Mouse (Mus musculus): ENCODE measurements around the gene Rnasel. TPM values are rescaled to one million over a fixed set of nuclear protein-coding genes. Genes with fewer than 3 reads are reported as not detected.

Gene Rnasel
- total and polyA plus RNA-seq, 3 experiments, result 8.4 to 18.8 (median 9.2) TPM

DNA sequence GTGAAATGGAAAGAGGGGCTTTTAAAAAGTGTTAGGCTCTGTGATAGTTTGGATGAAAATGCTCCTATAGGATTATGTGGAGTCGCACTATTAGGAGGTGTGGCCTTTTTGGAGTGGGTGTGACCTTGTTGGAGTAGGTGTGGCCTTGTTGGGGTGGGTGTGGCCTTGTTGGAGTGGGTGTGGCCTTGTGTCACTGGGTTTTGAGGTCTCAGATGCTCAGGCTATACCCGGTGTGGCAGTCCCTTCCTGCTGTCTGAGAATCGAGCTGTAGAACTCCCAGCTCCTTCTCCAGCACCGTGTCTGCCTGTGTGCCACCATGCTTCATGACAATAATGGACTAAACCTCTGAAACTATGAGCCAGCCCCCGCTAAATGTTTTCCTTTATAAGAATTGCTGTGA is 40.6 kb upstream of the Rnasel start:
- H3K4me3 ChIP-seq (replicated peaks in 1 of 3; ENCODE audit: low read depth in 2 of 3, low read length in 2 of 3, poor library complexity in 1 of 3), result no peak overlapping the region
- H3K9me3 ChIP-seq (replicated peaks; ENCODE audit: low read length), result peaks cover 5% of the 10 kb centered on the region
- H3K4me1 ChIP-seq (ENCODE audit: control insufficient read depth in 1 of 2, insufficient read depth in 2 of 2), result peaks cover 4 to 44% of the 10 kb centered on the region in 2 experiments
- no peak overlapping the region for H3K4me2 ChIP-seq (ENCODE audit: insufficient read depth, low read depth, poor library complexity, severe bottlenecking)
- no peaks in the 10 kb centered on the region for H3K36me3 ChIP-seq (replicated peaks in 1 of 2; ENCODE audit: control insufficient read depth in 1 of 2, insufficient read depth in 1 of 2, low read length in 1 of 2)
- no peak for DNase-seq (ENCODE audit: extremely low read depth)
- dilution Hi-C loops (cut with MboI; ENCODE audit: extremely low pct_ligation_motif_present, extremely low pct_unique_long_range_greater_than_20kb, low sequenced_read_pairs) (no loop called here), in situ Hi-C loops (cut with MboI; ENCODE audit: low pct_ligation_motif_present, low pct_unique_long_range_greater_than_20kb, low sequenced_read_pairs) (no loop called here)
- H3K27me3 ChIP-seq (replicated peaks), result no peaks in the 10 kb centered on the region
- no peak overlapping the region for H3K27ac ChIP-seq (ENCODE audit: insufficient read depth, low read depth)
- H3K79me2 ChIP-seq (replicated peaks; ENCODE audit: control insufficient read depth, extremely low read depth, insufficient read depth, poor library complexity, severe bottlenecking), result no peaks in the 10 kb centered on the region
- no peak overlapping the region for H3K9ac ChIP-seq (ENCODE audit: insufficient read depth, low read depth)
- TF ChIP-seq MAFK (IDR thresholded peaks at IDR 0.05; ENCODE audit: insufficient replicate concordance, low read length) (no peak), NRF1 (IDR thresholded peaks at IDR 0.05; ENCODE audit: low read depth, low read length) (no peak), NELFE (IDR thresholded peaks at IDR 0.05; ENCODE audit: low read depth, low read length) (no peak), SIN3A (IDR thresholded peaks at IDR 0.05; ENCODE audit: low read length) (no peak), JUN (IDR thresholded peaks at IDR 0.05; ENCODE audit: insufficient read depth, low read depth, low read length) (no peak), E2F4 (IDR thresholded peaks at IDR 0.05; ENCODE audit: insufficient replicate concordance, low read depth, low read length) (no peak), RAD21 (IDR thresholded peaks at IDR 0.05; ENCODE audit: low read depth, low read length) (no peak), POLR2A (IDR thresholded peaks at IDR 0.05; ENCODE audit: low read depth, low read length) (no peak), MXI1 (IDR thresholded peaks at IDR 0.05; ENCODE audit: low read depth, low read length) (no peak), MAZ (IDR thresholded peaks at IDR 0.05; ENCODE audit: low read depth, low read length) (no peak), MAX (IDR thresholded peaks at IDR 0.05; ENCODE audit: low read length) (no peak), ZC3H11A (IDR thresholded peaks at IDR 0.05; ENCODE audit: low read depth, low read length) (no peak), BHLHE40 (IDR thresholded peaks at IDR 0.05; ENCODE audit: low read depth, low read length) (no peak), POLR2AphosphoS2 (IDR thresholded peaks at IDR 0.05; ENCODE audit: low read depth, low read length) (no peak), IRF4 (IDR thresholded peaks at IDR 0.05; ENCODE audit: low read depth, low read length) (no peak), SMC3 (IDR thresholded peaks at IDR 0.05; ENCODE audit: low read depth, low read length) (no peak)

DNA sequence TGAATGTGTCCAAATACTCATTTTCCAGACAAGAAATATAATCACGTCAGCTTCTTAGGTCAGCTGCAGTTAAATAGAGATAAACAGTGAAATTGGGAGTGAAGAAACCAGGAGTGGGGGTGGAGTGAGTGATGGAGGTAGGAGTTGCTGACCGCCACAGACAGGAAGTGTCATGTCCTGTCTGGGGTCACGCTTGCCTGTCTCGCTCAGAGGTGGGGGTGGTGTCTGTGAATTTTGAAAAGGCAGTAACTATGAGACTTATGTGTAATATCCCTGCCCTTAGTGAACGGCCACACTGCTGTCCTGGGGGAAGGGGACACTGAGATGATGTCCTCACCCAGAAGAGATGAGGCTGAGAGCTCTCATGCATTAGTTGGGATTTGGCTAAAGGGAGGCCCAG is 39.8 kb upstream of the Rnasel start:
- Histone ChIP-seq H3K27me3 (replicated peaks) (no peaks in the 10 kb centered on the region), H3K4me1 (ENCODE audit: control insufficient read depth in 1 of 2, insufficient read depth in 2 of 2) (peaks cover 4 to 36% of the 10 kb centered on the region in 2 experiments), H3K9me3 (replicated peaks; ENCODE audit: low read length) (peaks cover 5% of the 10 kb centered on the region), H3K79me2 (replicated peaks; ENCODE audit: control insufficient read depth, extremely low read depth, insufficient read depth, poor library complexity, severe bottlenecking) (no peaks in the 10 kb centered on the region), H3K9ac (ENCODE audit: insufficient read depth, low read depth) (no peak overlapping the region), H3K4me2 (ENCODE audit: insufficient read depth, low read depth, poor library complexity, severe bottlenecking) (no peak overlapping the region), H3K36me3 (replicated peaks in 1 of 2; ENCODE audit: control insufficient read depth in 1 of 2, insufficient read depth in 1 of 2, low read length in 1 of 2) (no peaks in the 10 kb centered on the region), H3K27ac (ENCODE audit: insufficient read depth, low read depth) (no peak overlapping the region), H3K4me3 (replicated peaks in 1 of 3; ENCODE audit: low read depth in 2 of 3, low read length in 2 of 3, poor library complexity in 1 of 3) (no peak overlapping the region)
- DNase-seq (ENCODE audit: extremely low read depth), result no peak
- dilution Hi-C loops (cut with MboI; ENCODE audit: extremely low pct_ligation_motif_present, extremely low pct_unique_long_range_greater_than_20kb, low sequenced_read_pairs), result no loop called here
- in situ Hi-C loops (cut with MboI; ENCODE audit: low pct_ligation_motif_present, low pct_unique_long_range_greater_than_20kb, low sequenced_read_pairs), result no loop called here
- TF ChIP-seq MAFK (IDR thresholded peaks at IDR 0.05; ENCODE audit: insufficient replicate concordance, low read length), result no peak
- TF ChIP-seq CHD1 (IDR thresholded peaks at IDR 0.05; ENCODE audit: low read depth, low read length), result no peak
- TF ChIP-seq BHLHE40 (IDR thresholded peaks at IDR 0.05; ENCODE audit: low read depth, low read length), result peak; percentile 43
- 0 out of 2 replicates have a peak, but pooled peaks have one; percentile 16 for TF ChIP-seq TCF12 (IDR thresholded peaks at IDR 0.05; ENCODE audit: low read depth, low read length)
- TF ChIP-seq SMC3 (IDR thresholded peaks at IDR 0.05; ENCODE audit: low read depth, low read length), result no peak
- TF ChIP-seq ELF1 (IDR thresholded peaks at IDR 0.05; ENCODE audit: low read depth, low read length), result peak; percentile 41; the same call in 1 of the 2 replicates
- TF ChIP-seq E2F4 (IDR thresholded peaks at IDR 0.05; ENCODE audit: insufficient replicate concordance, low read depth, low read length), result no peak
- no peak for TF ChIP-seq ZKSCAN1 (IDR thresholded peaks at IDR 0.05; ENCODE audit: borderline replicate concordance, low read depth, low read length)
- no peak for TF ChIP-seq ZNF384 (IDR thresholded peaks at IDR 0.05; ENCODE audit: low read depth, low read length)
- TF ChIP-seq MAX (IDR thresholded peaks at IDR 0.05; ENCODE audit: low read length), result no peak
- TF ChIP-seq JUND (conservative IDR thresholded peaks at IDR 0.05; ENCODE audit: low read depth, low read length), result no peak
- no peak for TF ChIP-seq ZC3H11A (IDR thresholded peaks at IDR 0.05; ENCODE audit: low read depth, low read length)
- TF ChIP-seq KAT2A (IDR thresholded peaks at IDR 0.05; ENCODE audit: insufficient replicate concordance, low read length), result no peak
- TF ChIP-seq MAZ (IDR thresholded peaks at IDR 0.05; ENCODE audit: low read depth, low read length), result no peak
- no peak for TF ChIP-seq RAD21 (IDR thresholded peaks at IDR 0.05; ENCODE audit: low read depth, low read length)
- no peak for TF ChIP-seq POLR2AphosphoS2 (IDR thresholded peaks at IDR 0.05; ENCODE audit: low read depth, low read length)
- no peak for TF ChIP-seq EP300 (IDR thresholded peaks at IDR 0.05; ENCODE audit: low read length)
- no peak for TF ChIP-seq NRF1 (IDR thresholded peaks at IDR 0.05; ENCODE audit: low read depth, low read length)
- no peak for TF ChIP-seq ETS1 (conservative IDR thresholded peaks at IDR 0.05; ENCODE audit: low read depth, low read length)
- TF ChIP-seq JUN (IDR thresholded peaks at IDR 0.05; ENCODE audit: insufficient read depth, low read depth, low read length), result no peak
- TF ChIP-seq UBTF (IDR thresholded peaks at IDR 0.05; ENCODE audit: low read depth, low read length), result no peak

Measured in CH12.LX (cell line).